Mouse (Mus musculus) colon, adult 2 months (tissue): ENCODE data around the gene Gm28961. TPM values are rescaled to one million over a fixed set of nuclear protein-coding genes. Genes with fewer than 3 reads are reported as not detected.

Experiments used
- polyA plus RNA-seq: library from polyadenylated mRNA; depleted of rRNA; stranded (reverse); fragments of >200 nt; gene quantifications from 2 replicates; pipeline ENCODE4 v1.2.3, GENCODE M21; 2012; rRNA removed

The Gm28961 gene
- polyA plus RNA-seq: not detected in 2 replicates

DNA sequence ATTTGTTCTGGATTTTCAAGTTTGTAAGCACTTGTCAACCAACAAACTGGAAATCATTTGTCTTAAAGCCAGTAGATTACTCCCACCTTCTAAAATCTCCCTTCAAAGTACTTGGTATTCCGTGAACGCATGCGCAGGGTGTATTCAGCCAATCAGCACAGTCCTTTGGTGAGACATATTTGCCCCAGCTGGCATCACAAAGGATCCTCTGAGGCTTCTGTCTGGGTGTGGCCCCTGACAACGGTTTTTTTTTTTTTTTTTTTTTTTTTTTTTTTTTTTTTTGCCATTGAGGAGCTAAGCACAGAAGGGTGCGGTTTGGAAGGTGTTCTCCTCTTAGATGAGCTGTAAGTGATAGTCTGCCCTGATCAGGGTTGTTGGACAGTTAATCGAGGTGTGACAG, at the start of gene Gm28961:
Gene Gm28961, plus strand, starts transcription at position 301 of the 400 bp plus-strand sequence.

Other genes starting within 250 kb of the Gm28961 start
- not detected in 2 replicates for gene Gm21943, start 172.0 kb upstream of the Gm28961 start, polyA plus RNA-seq